Mouse (Mus musculus) hindbrain, embryonic 15.5 days (tissue): ENCODE data around the gene Nbea. TPM values are rescaled to one million over a fixed set of nuclear protein-coding genes. Genes with fewer than 3 reads are reported as not detected.
A peak's percentile ranks its signal among the peaks of the same experiment; 100 is the strongest.

Source experiments
- ATAC-seq: fragments of 200-750 bp; cut with Nextera tagmentation; 2 replicates; pipeline ENCODE4 v1.8.0; 2017; ENCODE audit warnings: low read depth, moderate number of reproducible peaks, moderate TSS enrichment; ENCODE audit not compliant: low FRiP score
- H3K27ac ChIP-seq: fragments of 300-500 bp; sonication (generic); replicated peaks from 2 replicates; pipeline ENCODE4 v1.5.1; 2015; ENCODE audit warnings: mild to moderate bottlenecking, inconsistent platforms
- H3K27me3 ChIP-seq: fragments of 300-500 bp; sonication (generic); 2 replicates; pipeline ENCODE4 v1.6.1; 2015; ENCODE audit warnings: control low read depth, inconsistent platforms
- H3K36me3 ChIP-seq: fragments of 300-500 bp; sonication (generic); 2 replicates; pipeline ENCODE4 v1.6.1; 2015; ENCODE audit warnings: control low read depth, inconsistent platforms
- H3K4me1 ChIP-seq: fragments of 300-500 bp; sonication (generic); replicated peaks from 2 replicates; pipeline ENCODE4 v1.6.1; 2015; ENCODE audit warnings: control low read depth, inconsistent platforms
- H3K4me2 ChIP-seq: fragments of 300-500 bp; sonication (generic); 2 replicates; pipeline ENCODE4 v1.6.1; 2015; ENCODE audit warnings: moderate library complexity, mild to moderate bottlenecking, inconsistent platforms
- H3K4me3 ChIP-seq: fragments of 300-500 bp; sonication (generic); 2 replicates; pipeline ENCODE4 v1.5.1; 2015; ENCODE audit warnings: mild to moderate bottlenecking, inconsistent platforms
- H3K9ac ChIP-seq: fragments of 300-500 bp; sonication (generic); 2 replicates; pipeline ENCODE4 v1.6.1; 2015; ENCODE audit warnings: inconsistent platforms
- H3K9me3 ChIP-seq: fragments of 300-500 bp; sonication (generic); 2 replicates; pipeline ENCODE4 v1.6.1; 2016; ENCODE audit warnings: control low read depth, inconsistent platforms
- WGBS: fragments of 180-500 bp; shearing (Covaris S2); methylation state at CpG from one replicate; pipeline ENCODE4 v1.1.7; 2015; 5-methylcytosine and 5-hydroxymethylcytosine counted together
- polyA plus RNA-seq: library from polyadenylated mRNA; unstranded; fragments of >200 nt; fragmentation: Nextera tagmentation; extraction: Ambion mirVana; gene quantifications from 2 replicates; pipeline ENCODE4 v1.2.1, GENCODE M21; 2015

Nbea gene
- polyA plus RNA-seq, 1 experiment from 2014 or later, result 61.2 TPM

DNA sequence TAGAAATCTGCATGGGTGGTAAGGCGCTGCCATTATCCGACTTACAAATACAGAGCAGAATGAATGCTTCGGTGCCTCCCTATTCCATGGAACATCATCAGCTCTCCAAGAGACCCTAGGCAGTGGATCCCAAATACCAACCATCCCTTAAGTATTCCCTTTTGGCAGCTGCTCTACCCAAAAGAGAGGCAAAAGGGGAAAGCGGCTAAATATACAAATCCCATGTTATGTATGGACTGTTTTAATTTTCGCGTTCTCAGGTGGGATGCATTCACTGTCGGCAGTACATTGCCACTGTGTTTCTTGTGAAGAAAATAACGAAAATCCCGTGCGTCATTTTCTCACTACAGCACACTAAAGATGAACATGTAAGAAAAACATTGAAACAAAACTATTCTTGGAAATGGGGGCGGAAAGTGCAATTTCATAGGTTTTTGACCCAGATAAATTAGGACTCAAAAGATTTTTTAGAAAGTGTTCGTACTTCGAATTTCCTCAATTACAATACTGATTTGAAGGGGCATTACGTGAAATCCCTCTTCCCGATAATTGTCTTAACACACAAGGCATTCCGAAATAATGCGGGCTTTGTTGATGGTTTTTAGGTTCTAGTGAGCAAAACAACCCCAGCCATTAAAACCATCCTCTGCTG lies 396.5 kb downstream of the Nbea start:
- peaks cover 2% of the 10 kb centered on the region; the same call in 1 of the 2 replicates for H3K27me3 ChIP-seq
- H3K9ac ChIP-seq, result peak overlapping the region; percentile 50
- no peaks in the 10 kb centered on the region for H3K36me3 ChIP-seq
- peak overlapping the region; percentile 89 for H3K27ac ChIP-seq
- H3K9me3 ChIP-seq, result no peaks in the 10 kb centered on the region
- H3K4me1 ChIP-seq, result peaks cover 16% of the 10 kb centered on the region
- H3K4me3 ChIP-seq, result peak overlapping the region; percentile 40
- ATAC-seq, result no peak
- 16% methylated on average over 17 of the region's 17 CpGs for WGBS
- H3K4me2 ChIP-seq, result peak overlapping the region; percentile 59

- H3K4me1 ChIP-seq, result peaks cover 22% of the 10 kb centered on the region
- WGBS, result 19% methylated on average over 3 of the region's 3 CpGs
Observed at GRCm38 (mm10) chr3:55785981-55786725, 397.3 kb downstream of the Nbea start.

DNA sequence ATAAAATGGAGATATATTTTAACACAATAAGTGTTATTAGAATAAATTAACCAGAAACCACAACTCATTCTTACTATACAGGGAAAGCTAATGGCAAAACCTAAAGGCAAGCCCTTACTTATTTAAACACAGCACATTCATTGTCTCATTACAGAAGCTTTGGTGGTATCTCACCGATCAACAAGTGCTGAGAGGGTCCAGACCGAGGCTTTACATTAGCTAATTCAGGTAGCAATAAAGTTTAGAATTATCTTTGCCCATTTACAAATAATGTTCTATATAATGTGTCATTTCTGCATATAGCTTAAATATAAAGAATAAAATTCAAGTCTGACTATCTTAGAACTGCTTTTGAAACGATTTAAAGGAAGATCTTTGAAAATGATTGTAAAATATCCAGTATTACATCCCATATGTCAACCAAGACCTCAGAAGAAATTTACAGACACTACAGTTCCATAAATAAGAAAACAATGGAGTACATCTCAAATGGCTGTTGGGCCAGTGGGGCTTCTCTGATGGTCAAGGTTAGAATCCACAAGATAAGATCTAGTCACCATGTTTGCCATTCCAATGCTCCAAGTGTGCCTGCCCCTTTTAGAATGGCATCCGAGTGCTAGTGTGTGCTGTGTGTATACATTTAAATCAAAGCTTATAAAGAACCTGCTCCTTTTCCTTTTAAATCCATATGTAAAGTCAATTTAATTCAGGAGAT lies 398.1 kb downstream of the Nbea start:
- H3K9ac ChIP-seq, result peak overlapping the region; percentile 35; the same call in 1 of the 2 replicates
- no peaks in the 10 kb centered on the region for H3K36me3 ChIP-seq
- H3K4me3 ChIP-seq, result peak overlapping the region; percentile 40
- no peaks in the 10 kb centered on the region for H3K9me3 ChIP-seq
- H3K27ac ChIP-seq, result peak overlapping the region; percentile 89
- 43% methylated on average over 4 of the region's 4 CpGs for WGBS
- peaks cover 29% of the 10 kb centered on the region for H3K4me1 ChIP-seq
- ATAC-seq, result no peak
- peak overlapping the region; percentile 59 for H3K4me2 ChIP-seq
- peaks cover 2% of the 10 kb centered on the region; the same call in 1 of the 2 replicates for H3K27me3 ChIP-seq

More at GRCm38 (mm10) chr3:55785981-55786725, 397.3 kb downstream of the Nbea start:
- no peak for ATAC-seq
- Histone ChIP-seq H3K9me3 (no peaks in the 10 kb centered on the region), H3K4me2 (peak overlapping the region; percentile 59), H3K36me3 (no peaks in the 10 kb centered on the region), H3K4me3 (peak overlapping the region; percentile 40), H3K27me3 (peaks cover 2% of the 10 kb centered on the region; the same call in 1 of the 2 replicates), H3K27ac (peak overlapping the region; percentile 89), H3K9ac (peak overlapping the region; percentile 50)

DNA sequence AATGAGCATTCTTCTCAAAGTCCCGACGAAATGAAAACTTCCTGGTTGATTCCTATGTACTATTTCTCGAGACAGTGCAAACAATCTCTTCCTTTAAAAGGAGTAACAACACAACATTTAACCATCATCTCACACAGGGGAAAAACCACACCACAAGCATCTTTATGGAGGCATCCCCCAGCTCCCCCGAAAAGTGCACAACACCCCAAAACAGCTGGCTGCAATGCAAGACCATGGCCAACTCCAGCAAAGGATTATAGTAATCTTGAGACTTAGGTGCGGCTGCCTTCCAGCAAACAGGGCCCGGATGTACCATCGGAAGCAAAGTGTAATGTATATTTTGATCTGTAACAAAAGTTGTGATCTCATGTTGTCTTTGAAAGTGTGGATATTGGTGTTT lies 399.4 kb downstream of the Nbea start:
- Histone ChIP-seq H3K4me1 (peaks cover 30% of the 10 kb centered on the region), H3K27me3 (peaks cover 2% of the 10 kb centered on the region; the same call in 1 of the 2 replicates), H3K4me3 (peak overlapping the region; percentile 47), H3K4me2 (peak overlapping the region; percentile 65), H3K27ac (peak overlapping the region; percentile 95), H3K9ac (peak overlapping the region; percentile 80), H3K9me3 (no peaks in the 10 kb centered on the region), H3K36me3 (no peaks in the 10 kb centered on the region)
- ATAC-seq, result no peak
- WGBS, result 21% methylated on average over 7 of the region's 7 CpGs

GRCm38 (mm10) chr3:55783171-55784081 lies 400.1 kb downstream of the Nbea start:
- H3K4me3 ChIP-seq, result peak overlapping the region; percentile 47
- H3K9me3 ChIP-seq, result no peaks in the 10 kb centered on the region
- H3K4me2 ChIP-seq, result peak overlapping the region; percentile 65
- H3K27me3 ChIP-seq, result peaks cover 2% of the 10 kb centered on the region; the same call in 1 of the 2 replicates
- 15% methylated on average over 45 of the region's 45 CpGs for WGBS
- no peaks in the 10 kb centered on the region for H3K36me3 ChIP-seq
- peak overlapping the region; percentile 80 for H3K9ac ChIP-seq
- H3K27ac ChIP-seq, result peak overlapping the region; percentile 95
- ATAC-seq, result no peak
- H3K4me1 ChIP-seq, result peaks cover 26% of the 10 kb centered on the region

DNA sequence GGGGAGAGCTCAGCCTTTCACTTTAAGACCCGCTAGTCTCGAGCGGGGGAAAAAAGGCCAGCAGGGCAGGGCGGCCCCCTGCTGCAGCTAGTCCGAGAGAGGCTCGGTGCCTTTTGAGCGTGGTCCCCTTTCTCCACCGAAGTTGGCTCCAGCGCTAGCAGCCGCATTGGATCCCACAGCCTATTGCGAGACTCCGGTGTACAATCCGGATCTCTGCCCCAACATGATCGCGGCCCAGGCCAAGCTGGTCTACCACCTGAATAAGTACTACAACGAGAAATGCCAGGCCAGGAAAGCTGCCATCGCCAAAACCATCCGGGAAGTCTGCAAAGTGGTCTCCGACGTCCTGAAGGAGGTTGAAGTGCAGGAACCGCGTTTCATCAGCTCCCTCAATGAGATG lies 400.7 kb downstream of the Nbea start:
- ATAC-seq, result peak; percentile 12; the same call in 1 of the 2 replicates
- peak overlapping the region; percentile 80 for H3K9ac ChIP-seq
- H3K4me1 ChIP-seq, result peaks cover 31% of the 10 kb centered on the region

GRCm38 (mm10) chr3:55782056-55782687 lies 401.3 kb downstream of the Nbea start, which contains the start of gene Mab21l1:
Mab21l1 (plus strand) TSS chr3:55782510.
- peak; percentile 80 for ATAC-seq
- Histone ChIP-seq H3K27me3 (peaks cover 2% of the 10 kb centered on the region; the same call in 1 of the 2 replicates), H3K4me3 (peak within 1 kb of the TSS; percentile 47), H3K9ac (peak within 1 kb of the TSS; percentile 80), H3K36me3 (no peaks in the 10 kb centered on the region), H3K27ac (peak within 1 kb of the TSS; percentile 95), H3K4me2 (peak within 1 kb of the TSS; percentile 65), H3K9me3 (no peaks in the 10 kb centered on the region), H3K4me1 (peaks cover 36% of the 10 kb centered on the region)
- 10% methylated on average over 16 of the region's 16 CpGs for WGBS

More for the DNA sequence above, 400.7 kb downstream of the Nbea start:
- H3K9me3 ChIP-seq, result no peaks in the 10 kb centered on the region
- H3K36me3 ChIP-seq, result no peaks in the 10 kb centered on the region
- peaks cover 2% of the 10 kb centered on the region; the same call in 1 of the 2 replicates for H3K27me3 ChIP-seq
- 11% methylated on average over 22 of the region's 22 CpGs for WGBS
- H3K4me2 ChIP-seq, result peak overlapping the region; percentile 65
- H3K4me3 ChIP-seq, result peak overlapping the region; percentile 47
- peak overlapping the region; percentile 95 for H3K27ac ChIP-seq

- Histone ChIP-seq H3K9me3 (no peaks in the 10 kb centered on the region), H3K27ac (peak overlapping the region; percentile 95), H3K36me3 (no peaks in the 10 kb centered on the region), H3K9ac (peak overlapping the region; percentile 80), H3K4me3 (peak overlapping the region; percentile 47), H3K4me1 (peaks cover 36% of the 10 kb centered on the region), H3K4me2 (peak overlapping the region; percentile 65), H3K27me3 (peaks cover 2% of the 10 kb centered on the region; the same call in 1 of the 2 replicates)
- WGBS, result 17% methylated on average over 5 of the region's 5 CpGs
- ATAC-seq, result no peak
Observed at GRCm38 (mm10) chr3:55781429-55782055, 402.0 kb downstream of the Nbea start.

- Histone ChIP-seq H3K9ac (peak overlapping the region; percentile 57), H3K4me1 (peaks cover 39% of the 10 kb centered on the region), H3K36me3 (no peaks in the 10 kb centered on the region), H3K4me2 (peak overlapping the region; percentile 65), H3K9me3 (no peaks in the 10 kb centered on the region), H3K27me3 (peaks cover 2% of the 10 kb centered on the region; the same call in 1 of the 2 replicates), H3K4me3 (peak overlapping the region; percentile 35), H3K27ac (peak overlapping the region; percentile 95)
- ATAC-seq, result peak; percentile 36
- WGBS, result 6% methylated on average over 50 of the region's 53 CpGs
Observed at GRCm38 (mm10) chr3:55780120-55781070, 403.1 kb downstream of the Nbea start.
